Mouse (Mus musculus) large intestine, adult 2 months (tissue): ENCODE measurements around the gene Slc5a10. TPM values are rescaled to one million over a fixed set of nuclear protein-coding genes. Genes with fewer than 3 reads are reported as not detected.

Experiments used
- DNase-seq: peaks from one replicate; pipeline ENCODE4 v3.0.0-alpha.2; 2012; ENCODE audit warnings: low read depth, low spot score
- WGBS: fragments of 180-500 bp; shearing (Covaris S2); methylation state at CpG from one replicate; pipeline ENCODE4 v1.1.7; 2018; 5-methylcytosine and 5-hydroxymethylcytosine counted together
- polyA plus RNA-seq: library from polyadenylated mRNA; depleted of rRNA; stranded (reverse); fragments of >200 nt; gene quantifications from 2 replicates; pipeline ENCODE4 v1.2.3, GENCODE M21; 2012

Slc5a10 gene
- polyA plus RNA-seq, 1 experiment, result not detected

DNA sequence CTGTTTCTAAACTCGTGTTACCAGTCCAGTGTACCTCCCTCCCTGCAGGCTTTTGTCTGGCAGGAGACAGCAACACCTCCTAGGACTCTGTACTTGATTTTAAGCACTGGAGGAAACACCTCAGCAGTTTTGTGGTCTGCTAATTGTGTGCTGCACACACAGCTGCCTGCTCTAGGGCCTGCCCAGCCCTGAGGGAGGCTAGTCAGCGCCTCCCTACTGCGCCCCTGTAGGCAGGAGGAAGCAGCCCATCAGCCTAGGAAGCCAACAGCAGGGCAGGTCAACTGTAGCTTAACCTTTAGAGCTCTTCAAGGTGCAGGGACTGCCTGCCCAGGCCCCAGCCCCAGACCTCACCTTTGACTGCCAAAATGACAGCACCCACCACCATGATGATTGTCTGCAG lies 11.7 kb downstream of the Slc5a10 start:
- no peak for DNase-seq
- 64% methylated on average over 3 of the region's 3 CpGs for WGBS

DNA sequence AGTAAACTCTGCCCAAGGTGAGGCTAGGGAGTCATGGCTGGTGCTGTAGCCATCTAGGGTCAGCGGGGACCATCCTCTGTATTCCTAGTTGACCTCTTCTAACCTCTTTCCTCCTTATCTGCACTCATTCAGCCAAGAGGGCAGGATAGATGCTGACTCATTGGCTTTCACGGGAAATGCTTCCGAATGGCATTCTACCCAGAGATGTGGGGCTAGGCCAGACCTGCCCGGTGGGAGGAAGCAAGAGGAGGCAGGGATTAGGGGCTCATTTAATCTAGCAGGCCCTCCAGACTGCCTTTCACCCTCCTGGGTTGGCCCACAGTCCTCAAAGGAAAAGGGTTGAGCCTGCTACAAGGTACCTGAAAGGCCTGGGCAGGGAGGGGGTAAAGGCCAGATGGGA lies 14.4 kb downstream of the Slc5a10 start:
- DNase-seq, result no peak
- WGBS, result 77% methylated on average over 4 of the region's 4 CpGs

DNA sequence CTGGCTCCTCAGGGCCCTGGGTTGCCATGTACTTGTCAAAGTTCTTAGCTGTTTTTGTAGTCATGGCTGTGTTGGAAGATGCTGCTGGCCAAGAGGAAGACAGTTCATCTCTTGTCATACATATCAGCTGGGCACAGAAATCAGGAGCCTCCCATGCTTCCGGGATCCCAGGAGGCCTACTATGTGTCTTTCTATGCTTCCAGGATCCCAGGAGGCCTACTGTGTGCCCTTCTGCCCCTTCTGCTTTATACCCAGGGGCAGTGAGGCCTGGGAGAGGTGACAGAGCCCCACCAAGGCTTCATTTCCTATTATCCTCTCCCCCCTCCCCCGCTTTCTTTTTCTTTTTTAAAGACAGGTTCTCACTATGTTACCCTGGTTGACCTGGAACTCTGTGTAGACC lies 15.0 kb downstream of the Slc5a10 start:
- DNase-seq, result no peak
- WGBS, result 87% methylated on average over 2 of the region's 2 CpGs

DNA sequence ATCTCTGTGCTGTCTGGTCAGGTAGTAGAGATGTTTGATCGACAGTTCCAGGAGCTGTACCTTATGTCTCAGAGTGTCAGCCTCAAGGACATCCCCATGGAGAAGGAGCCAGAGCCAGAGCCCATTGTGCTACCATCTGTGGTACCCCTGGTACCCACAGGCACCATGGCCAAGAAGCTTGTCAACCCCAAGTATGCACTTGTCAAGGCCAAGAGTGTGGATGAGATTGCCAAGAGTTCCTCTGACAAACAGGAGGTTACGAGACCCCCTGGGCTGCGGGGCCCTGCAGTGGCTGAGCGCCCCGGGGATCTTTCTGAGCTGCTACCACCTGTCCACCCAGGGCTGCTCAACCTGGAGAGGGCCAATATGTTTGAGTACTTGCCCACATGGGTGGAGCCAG lies 18.1 kb downstream of the Slc5a10 start:
- no peak for DNase-seq
- WGBS, result 96% methylated on average over 5 of the region's 5 CpGs

DNA sequence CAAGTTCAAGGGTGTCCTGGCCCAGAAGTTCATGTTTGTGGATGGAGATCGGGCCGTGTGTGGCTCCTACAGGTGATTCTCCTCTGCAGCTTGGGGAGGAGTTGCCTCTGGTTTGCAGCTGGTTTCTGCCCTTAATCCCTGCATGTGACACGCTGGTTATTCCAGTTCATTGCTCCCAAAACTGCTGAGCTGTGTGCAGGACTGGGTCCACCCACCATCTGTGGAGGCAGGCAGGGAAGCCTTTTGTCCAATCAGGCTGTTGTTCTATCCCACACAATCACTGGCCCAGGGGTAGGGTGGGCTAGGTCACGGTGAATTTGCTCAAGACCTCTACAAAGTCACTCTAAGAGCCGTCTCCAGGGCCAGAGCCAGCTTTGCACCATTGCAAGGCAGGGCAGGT lies 18.9 kb downstream of the Slc5a10 start:
- no peak for DNase-seq
- WGBS, result 86% methylated on average over 5 of the region's 5 CpGs

DNA sequence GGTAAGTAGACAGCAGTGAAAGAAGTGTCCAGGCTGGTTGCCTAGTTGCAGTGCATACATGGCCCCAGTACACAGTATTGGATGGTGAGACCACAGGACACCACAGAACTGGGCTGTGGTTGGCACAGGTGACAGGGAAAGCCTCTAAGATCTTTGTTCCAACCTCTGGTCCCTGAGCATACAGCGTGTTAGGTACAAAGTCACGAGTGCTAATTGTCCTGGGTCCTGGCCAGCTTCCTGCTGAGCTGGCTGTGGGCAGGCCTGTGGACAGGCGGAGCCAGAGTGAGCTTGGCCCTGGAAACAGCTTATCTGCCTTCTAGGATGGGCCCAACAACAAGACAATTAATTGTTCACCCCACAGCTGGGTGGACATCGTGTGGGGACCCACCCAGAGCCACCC lies 20.7 kb downstream of the Slc5a10 start:
- DNase-seq, result peak; percentile 88
- 24% methylated on average over 4 of the region's 4 CpGs for WGBS

DNA sequence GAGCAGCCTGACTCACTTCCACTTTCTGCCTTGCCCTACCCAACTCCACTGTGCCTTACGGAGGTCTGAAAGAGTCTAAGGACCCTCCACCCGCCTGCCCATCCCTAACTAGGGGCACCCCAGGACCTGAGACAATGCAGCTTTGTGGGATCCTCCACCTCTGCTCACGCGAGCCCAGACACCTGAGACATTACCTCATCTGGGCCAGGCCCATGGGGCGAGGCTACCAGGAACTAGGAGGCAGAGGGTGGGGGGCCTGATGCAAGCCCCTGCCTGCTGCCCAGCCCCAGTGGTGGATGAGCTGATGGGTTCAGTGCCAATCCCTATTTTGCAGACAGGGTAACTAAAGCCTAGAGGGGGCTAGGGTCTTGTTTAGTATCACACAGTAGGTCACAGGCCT lies 21.2 kb downstream of the Slc5a10 start:
- peak; percentile 43 for DNase-seq
- 42% methylated on average over 5 of the region's 5 CpGs for WGBS

DNA sequence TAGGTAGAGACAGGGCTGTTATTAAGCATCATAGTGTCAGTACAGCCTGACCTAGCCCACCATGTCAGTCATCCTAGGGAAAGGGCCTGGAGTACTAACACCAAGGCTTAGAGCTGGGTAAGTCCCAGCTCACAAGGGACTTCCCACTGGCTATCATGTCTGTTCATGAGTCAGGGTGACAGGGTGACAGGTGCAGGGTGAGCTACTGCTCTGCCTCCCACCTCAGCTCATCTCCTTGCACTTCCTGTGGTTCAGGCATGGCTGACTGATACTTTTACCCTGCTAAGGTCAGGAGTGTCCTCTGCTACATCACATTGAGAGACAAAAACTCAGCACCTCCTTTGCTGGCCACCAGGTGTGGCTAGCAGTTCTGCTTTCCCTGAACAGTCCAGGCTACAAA lies 21.8 kb downstream of the Slc5a10 start:
- no peak for DNase-seq

DNA sequence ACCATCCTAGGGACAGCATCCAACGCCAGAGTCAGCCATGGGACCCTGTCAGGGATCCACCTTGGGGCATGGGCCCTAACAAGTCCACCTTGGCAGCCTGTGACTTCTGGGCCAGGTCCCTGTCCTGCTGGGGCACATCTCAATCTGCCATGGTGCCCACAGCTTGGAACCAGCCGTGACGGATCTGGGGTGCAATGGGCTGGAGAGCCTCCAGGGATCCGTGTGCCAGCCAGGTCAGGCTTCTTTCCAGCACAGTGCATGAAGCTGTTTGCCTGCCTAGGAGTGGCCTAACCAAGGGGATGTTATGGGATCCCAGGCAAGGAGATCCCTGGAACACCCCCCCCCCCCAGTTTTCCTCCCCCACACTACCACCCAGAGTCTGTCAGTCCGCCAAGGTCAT lies 27.6 kb downstream of the Slc5a10 start:
- 91% methylated on average over 5 of the region's 5 CpGs for WGBS
- no peak for DNase-seq

DNA sequence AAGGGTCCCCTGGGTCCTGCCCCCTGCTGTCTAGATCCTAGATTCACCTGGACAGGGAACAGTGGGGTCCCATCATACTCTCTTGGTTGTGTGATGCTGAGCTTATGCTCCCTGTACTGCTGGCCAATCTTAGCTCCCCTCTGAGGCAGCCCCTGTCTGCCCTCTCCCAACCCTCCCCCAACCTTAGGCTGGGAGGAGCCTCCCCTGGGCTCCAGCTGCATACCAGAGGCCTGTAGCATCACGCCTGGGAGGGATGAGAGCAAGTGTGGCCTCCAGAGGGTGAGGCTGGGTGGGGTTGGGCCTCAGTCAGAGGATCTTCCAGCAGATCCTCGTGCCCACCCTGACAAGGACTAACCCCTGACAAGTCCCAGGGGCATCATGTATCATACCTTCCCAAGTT lies 33.0 kb downstream of the Slc5a10 start:
- no peak for DNase-seq
- 36% methylated on average over 2 of the region's 2 CpGs for WGBS

DNA sequence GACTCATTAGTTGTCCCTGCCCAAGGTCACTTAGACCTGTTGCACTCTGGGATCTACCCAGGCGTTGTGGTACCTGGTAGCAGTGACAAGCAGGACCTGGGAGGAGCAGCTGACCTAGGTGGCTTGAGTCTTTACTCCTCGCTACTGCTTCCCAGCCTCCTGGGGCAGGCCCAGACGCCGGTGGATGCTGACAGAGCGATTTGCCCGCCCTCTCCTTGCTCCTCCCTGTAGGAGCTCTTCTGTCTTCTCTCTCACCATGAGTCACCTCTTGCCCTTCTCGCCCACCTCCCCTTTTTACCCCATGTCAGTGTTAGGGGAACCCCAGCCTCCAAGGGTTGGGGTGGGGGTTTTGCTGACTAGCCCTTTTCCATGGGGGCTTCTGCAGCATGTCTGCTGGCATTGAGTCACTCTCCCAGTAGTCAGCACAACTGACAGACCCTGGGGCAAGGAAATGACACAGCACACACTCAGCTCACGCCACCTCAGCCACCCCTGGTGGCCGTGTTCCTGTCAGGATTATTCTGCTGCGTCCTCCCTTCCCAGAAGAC lies 33.6 kb downstream of the Slc5a10 start:
- 59% methylated on average over 10 of the region's 10 CpGs for WGBS
- no peak for DNase-seq

DNA sequence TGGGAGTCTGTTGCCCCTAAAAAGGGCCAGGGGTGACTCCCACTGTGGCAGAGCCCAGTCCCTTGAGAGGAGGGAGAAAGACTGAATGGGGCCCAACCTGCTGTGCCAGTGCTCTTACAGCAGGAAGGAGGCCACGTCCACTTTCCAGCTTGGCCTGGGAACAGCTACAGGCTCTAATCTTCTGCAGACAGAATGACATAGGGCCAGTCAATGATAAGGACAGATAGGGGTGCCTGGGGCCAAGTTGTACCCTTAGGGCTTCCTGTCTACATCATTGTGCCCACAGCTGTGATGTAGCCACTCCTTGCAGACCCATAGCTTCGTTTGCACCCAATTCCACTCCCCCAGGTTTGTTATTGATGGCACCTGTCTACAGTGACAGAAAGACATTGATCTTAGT lies 34.5 kb downstream of the Slc5a10 start:
- 21% methylated on average over 2 of the region's 2 CpGs for WGBS
- no peak for DNase-seq

DNA sequence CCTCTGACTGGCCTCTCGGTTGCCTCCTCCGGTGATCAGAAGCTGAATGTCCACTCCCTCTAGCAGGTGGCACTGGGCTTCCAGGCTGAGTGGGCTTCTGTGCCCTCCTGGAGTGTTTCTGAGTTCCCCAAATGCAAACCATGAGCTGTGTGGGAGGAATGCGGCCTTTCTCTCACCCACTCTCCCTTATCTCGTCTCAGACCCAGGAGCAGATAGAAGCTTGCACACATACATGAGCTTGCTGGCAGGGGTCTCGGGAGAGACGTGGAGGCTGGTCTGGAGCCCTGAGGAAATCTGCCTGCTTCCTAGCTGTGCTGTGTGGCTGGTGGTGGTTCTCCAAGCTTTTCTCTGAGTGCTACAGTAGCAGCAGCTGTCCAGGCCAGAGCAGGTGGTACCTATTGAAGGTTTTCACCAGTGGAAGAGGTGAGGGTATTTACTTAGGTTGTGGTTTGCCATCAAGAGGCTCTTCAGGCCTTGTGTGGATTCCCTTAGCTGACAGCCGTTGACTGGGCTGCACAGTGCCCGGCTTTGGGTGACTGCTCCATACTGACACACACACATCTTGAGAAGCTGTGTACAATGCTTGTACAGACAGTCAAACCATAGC lies 35.4 kb downstream of the Slc5a10 start:
- 50% methylated on average over 8 of the region's 8 CpGs for WGBS
- no peak for DNase-seq

DNA sequence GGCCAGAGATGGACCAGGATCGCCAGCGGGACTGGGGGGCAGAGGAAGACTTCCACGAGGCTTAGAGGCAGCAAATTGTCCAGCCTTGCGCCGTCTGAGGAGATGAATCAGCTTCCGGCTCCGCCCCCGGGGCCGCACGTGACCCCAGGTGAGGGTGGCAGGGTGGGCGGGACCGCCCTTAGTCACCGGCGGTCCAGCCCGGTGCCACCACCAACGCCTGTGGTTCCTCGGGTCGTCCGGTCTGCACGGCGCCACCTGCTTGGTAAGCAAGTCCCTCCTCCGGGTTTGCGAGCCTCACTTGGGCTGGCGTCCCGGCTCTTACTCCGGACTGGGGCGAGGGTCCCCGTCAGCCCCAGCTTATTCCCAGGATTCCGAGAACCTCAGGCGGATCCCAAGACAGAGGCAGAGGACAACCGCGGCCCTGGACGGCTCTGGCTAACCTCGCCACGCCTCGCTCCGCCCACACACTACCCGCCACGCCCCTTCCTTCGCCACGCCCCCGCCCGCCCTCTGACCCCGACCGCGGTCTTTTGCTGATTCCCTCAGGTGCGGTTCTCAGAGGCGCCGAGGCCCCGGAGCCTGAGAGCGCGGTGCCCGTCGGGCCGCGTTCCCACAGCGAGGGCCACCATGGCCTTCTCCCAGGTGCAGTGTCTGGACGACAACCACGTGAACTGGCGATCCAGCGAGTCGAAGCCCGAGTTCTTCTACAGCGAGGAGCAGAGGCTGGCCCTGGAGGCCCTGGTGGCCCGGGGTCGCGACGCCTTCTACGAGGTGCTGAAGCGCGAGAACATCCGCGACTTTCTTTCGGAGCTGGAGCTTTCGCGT lies 36.5 kb downstream of the Slc5a10 start, which contains the start of gene Fam83g:
Gene Fam83g, plus strand, starts transcription at position 185 of the 825 bp plus-strand sequence.
- DNase-seq, result peak; percentile 73
- WGBS, result 3% methylated on average over 76 of the region's 76 CpGs

DNA sequence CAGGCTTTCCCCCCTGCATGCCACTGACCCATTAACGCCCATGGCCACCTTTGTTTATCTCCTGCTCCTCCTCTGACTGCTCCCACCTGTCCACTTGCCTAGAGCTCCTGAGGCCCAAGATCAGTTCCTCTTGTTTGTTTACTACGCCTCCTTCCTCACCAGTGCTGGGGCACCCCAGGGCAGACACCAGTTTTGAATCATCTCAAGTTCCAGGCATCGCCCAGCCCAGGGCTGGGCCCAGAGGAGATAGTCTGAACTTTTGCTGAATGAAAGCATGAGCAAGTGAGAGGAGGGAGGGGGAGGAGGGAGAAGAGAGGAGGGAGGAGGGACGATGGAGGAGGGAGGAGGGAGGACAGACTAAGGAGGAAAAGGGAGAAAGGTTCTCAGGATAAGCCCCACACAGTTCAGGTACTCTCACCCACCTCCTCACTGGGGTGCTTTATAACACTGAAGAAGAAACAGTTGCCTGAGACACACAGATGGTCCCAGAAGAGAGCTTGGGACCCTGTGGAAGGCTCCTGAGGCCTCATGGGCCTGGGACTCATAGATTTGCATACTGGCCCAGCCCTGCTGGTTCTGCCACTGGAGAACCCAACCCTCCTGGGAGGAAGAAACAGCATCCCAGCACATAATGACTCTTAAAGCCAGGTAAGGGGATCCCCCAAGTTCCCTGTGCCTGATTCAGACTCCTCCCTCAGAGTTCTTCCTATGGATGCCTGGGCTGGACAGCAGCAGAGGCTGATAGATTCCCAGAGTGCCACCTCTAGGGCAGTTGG lies 41.3 kb downstream of the Slc5a10 start:
- WGBS, result 71% methylated on average over 4 of the region's 4 CpGs

DNA sequence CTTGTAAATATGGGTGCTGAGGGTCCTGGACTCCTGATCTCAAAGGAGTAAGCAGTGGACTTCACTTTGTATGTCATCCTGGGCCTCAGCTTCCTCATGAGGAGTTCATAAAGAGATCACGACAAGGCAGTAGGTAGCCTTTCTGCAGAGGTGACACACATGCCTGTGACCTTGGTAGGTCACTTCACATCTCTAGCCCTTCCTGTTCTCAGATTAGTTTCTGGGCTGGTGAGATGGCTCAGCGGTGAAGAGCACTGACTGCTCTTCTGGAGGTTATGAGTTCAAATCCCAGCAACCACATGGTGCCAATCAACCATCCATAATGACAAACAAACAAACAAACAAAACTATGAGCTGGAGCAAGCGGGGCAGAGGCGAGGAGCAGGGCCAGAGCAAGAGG lies 42.9 kb downstream of the Slc5a10 start:
- WGBS, result 87% methylated on average over 4 of the region's 4 CpGs
- DNase-seq, result no peak

More for the DNA sequence above, 41.3 kb downstream of the Slc5a10 start:
- no peak for DNase-seq

DNA sequence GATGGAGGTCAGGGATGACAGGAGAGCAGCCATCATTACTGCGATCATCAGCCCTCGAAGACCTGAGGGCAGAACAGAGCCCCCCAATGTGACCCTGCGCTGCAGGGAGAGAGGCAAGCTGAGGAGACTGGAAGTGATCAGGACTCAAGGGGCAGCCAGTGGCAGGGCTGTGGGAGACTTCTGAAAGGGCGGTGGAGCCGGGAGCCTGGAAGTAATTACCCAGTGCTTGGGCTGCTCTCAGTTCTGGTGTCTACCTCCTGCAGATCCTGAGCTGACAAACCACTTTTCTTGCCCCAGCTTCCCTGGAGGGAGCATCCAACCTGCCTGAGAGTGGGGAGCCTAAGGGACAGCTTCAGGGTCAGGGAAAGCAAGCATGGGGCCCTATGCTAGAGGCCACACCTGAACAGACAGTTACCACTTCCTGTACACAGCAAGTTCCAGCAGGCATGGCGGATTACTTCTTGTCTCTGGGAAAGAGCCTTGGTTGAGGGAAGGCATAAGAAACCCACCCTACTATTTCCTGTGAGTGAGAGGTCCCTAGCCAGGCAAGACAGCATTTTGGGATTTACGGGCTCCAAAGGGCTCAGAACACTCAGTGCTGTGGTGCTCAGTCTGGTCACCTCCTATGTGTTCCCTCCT lies 44.3 kb downstream of the Slc5a10 start:
- no peak for DNase-seq
- 89% methylated on average over 7 of the region's 7 CpGs for WGBS

DNA sequence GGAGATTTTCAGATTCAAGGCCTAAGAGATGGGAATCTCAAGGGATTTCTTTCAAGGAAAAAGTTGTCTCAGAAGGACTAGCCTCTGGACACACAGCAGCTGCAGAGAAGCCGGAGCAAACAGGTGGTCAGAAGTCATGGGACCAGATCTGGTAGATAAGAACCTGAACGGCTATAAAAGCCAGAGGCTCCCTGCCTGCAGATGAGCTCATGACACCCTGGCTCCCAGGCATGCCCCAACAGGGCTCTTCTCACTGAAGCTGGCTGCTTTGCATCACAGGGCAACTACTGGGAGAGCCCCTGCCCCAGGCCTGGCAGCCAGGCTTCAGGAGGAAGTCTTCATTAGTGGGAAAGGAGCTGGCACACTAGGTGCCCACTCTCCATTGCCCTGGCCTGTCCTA lies 45.3 kb downstream of the Slc5a10 start:
- no peak for DNase-seq
- 24% methylated on average over 2 of the region's 2 CpGs for WGBS

DNA sequence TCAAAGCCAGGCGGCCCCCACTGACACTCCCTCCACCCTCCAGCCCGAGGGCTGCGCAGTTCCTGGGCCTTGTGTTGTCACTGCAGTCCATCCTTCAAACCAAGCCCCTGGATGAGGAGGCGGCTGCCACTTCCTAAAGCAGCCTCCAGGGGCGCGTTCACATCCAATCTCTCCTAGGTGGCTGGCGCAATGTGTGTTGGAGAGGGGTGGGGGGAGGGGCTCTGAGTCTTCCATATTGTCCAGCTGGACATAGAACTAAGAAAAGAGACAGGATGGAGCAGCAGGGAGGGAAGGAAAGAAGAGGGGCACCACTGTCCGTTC lies 45.8 kb downstream of the Slc5a10 start:
- 14% methylated on average over 8 of the region's 8 CpGs for WGBS

More for the DNA sequence above, 45.8 kb downstream of the Slc5a10 start:
- DNase-seq, result no peak
